Mouse (Mus musculus): ENCODE results near the gene Kctd15. TPM values are rescaled to one million over a fixed set of nuclear protein-coding genes. Genes with fewer than 3 reads are reported as not detected.

Gene Kctd15
- polyA plus RNA-seq, 1 experiment from 2014 or later = 63.8 TPM

DNA sequence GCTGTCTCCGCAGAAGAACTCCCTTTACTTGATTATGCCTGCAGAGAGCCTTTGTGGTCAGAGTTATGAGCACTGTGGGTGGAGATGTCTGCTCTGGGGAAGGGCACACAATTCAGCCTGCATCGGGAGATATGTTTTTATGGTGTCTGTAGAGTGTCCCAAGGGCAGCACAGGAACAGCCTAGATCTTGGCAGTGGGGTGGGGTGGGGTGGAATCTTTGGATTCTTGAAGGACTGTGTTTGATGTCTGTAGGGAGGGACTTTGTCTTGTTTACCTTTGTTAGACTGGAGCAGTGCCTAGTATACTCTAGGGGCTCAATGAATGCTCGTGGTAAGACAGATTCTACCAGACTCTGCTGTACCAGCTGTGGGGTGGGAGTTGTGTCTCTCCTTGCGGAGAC lies 28.6 kb upstream of the Kctd15 start:
- Histone ChIP-seq H3K27me3 (replicated peaks; ENCODE audit: low read depth, poor library complexity, severe bottlenecking) (no peaks in the 10 kb centered on the region; the same call in 1 of the 2 replicates), H3K4me1 (peaks cover 25% of the 10 kb centered on the region), H3K27ac (replicated peaks) (no peak overlapping the region), H3K4me3 (no peak overlapping the region), H3K9me3 (no peaks in the 10 kb centered on the region), H3K36me3 (replicated peaks) (no peaks in the 10 kb centered on the region)
- DNase-seq (ENCODE audit: low spot score) = no peak
- 80% methylated on average over 4 of the region's 4 CpGs for WGBS

- peaks cover 8% of the 10 kb centered on the region for H3K4me1 ChIP-seq
- H3K36me3 ChIP-seq (replicated peaks) = no peaks in the 10 kb centered on the region
- H3K27ac ChIP-seq (replicated peaks) = no peak overlapping the region
- no peak overlapping the region for H3K4me3 ChIP-seq
- H3K9me3 ChIP-seq = no peaks in the 10 kb centered on the region
- 68% methylated on average over 15 of the region's 15 CpGs for WGBS
- peaks cover 7% of the 10 kb centered on the region for H3K27me3 ChIP-seq (replicated peaks; ENCODE audit: low read depth, poor library complexity, severe bottlenecking)
- DNase-seq (ENCODE audit: low spot score) = no peak
Observed at GRCm38 (mm10) chr7:34680771-34681421, 24.4 kb upstream of the Kctd15 start.

GRCm38 (mm10) chr7:34679886-34680285 lies 23.4 kb upstream of the Kctd15 start:
- WGBS = 83% methylated on average over 2 of the region's 2 CpGs
- no peak overlapping the region for H3K4me3 ChIP-seq
- H3K36me3 ChIP-seq (replicated peaks) = no peaks in the 10 kb centered on the region
- H3K27ac ChIP-seq (replicated peaks) = no peak overlapping the region
- peaks cover 18% of the 10 kb centered on the region for H3K4me1 ChIP-seq
- peaks cover 17% of the 10 kb centered on the region for H3K27me3 ChIP-seq (replicated peaks; ENCODE audit: low read depth, poor library complexity, severe bottlenecking)
- no peak for DNase-seq (ENCODE audit: low spot score)
- no peaks in the 10 kb centered on the region for H3K9me3 ChIP-seq

GRCm38 (mm10) chr7:34675831-34676514 lies 19.4 kb upstream of the Kctd15 start:
- 5% methylated on average over 33 of the region's 33 CpGs for WGBS
- DNase-seq (ENCODE audit: low spot score) = peak; percentile 86
- Histone ChIP-seq H3K36me3 (replicated peaks) (no peaks in the 10 kb centered on the region), H3K9me3 (no peaks in the 10 kb centered on the region), H3K27me3 (replicated peaks; ENCODE audit: low read depth, poor library complexity, severe bottlenecking) (peaks cover 45% of the 10 kb centered on the region), H3K27ac (replicated peaks) (no peak overlapping the region), H3K4me1 (peaks cover 33% of the 10 kb centered on the region), H3K4me3 (peak overlapping the region; percentile 48)

- Histone ChIP-seq H3K27me3 (replicated peaks; ENCODE audit: low read depth, poor library complexity, severe bottlenecking) (peaks cover 45% of the 10 kb centered on the region), H3K4me3 (peak overlapping the region; percentile 48), H3K36me3 (replicated peaks) (no peaks in the 10 kb centered on the region), H3K27ac (replicated peaks) (no peak overlapping the region), H3K4me1 (peaks cover 29% of the 10 kb centered on the region), H3K9me3 (no peaks in the 10 kb centered on the region)
- no peak for DNase-seq (ENCODE audit: low spot score)
- WGBS = 12% methylated on average over 42 of the region's 42 CpGs
Observed at GRCm38 (mm10) chr7:34675120-34675790, 18.7 kb upstream of the Kctd15 start.

GRCm38 (mm10) chr7:34672916-34673315 lies 16.4 kb upstream of the Kctd15 start:
- Histone ChIP-seq H3K9me3 (no peaks in the 10 kb centered on the region), H3K4me1 (peaks cover 45% of the 10 kb centered on the region), H3K4me3 (no peak overlapping the region), H3K27me3 (replicated peaks; ENCODE audit: low read depth, poor library complexity, severe bottlenecking) (peaks cover 45% of the 10 kb centered on the region), H3K36me3 (replicated peaks) (no peaks in the 10 kb centered on the region; the same call in 1 of the 2 replicates), H3K27ac (replicated peaks) (no peak overlapping the region)
- 76% methylated on average over 4 of the region's 4 CpGs for whole genome bisulfite sequencing
- DNase-seq (ENCODE audit: low spot score) = no peak

DNA sequence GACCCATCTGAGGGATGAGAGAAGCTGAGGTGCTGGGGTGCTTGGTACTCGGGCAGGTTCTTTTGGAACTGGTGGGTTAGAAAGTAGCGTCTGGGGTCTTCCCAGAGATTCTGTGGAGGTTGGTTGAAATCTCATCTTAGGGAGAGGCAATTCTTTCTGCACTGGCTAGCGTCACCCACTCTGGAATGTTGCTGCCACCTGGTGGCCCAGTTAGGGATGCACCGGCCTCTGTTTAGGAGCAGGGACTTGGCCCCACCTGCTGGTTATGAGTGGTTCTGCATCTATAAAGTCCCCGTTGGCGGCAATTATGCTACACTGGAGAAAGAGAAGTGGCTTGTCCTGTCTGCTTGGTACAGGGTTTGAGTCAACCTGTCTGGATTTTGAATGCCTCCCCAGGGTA lies 15.4 kb upstream of the Kctd15 start:
- H3K36me3 ChIP-seq (replicated peaks) = no peaks in the 10 kb centered on the region; the same call in 1 of the 2 replicates
- peaks cover 45% of the 10 kb centered on the region for H3K27me3 ChIP-seq (replicated peaks; ENCODE audit: low read depth, poor library complexity, severe bottlenecking)
- H3K27ac ChIP-seq (replicated peaks) = no peak overlapping the region
- WGBS = 4% methylated on average over 6 of the region's 6 CpGs
- DNase-seq (ENCODE audit: low spot score) = peak; percentile 90
- H3K4me1 ChIP-seq = peaks cover 45% of the 10 kb centered on the region
- no peak overlapping the region for H3K4me3 ChIP-seq
- no peaks in the 10 kb centered on the region for H3K9me3 ChIP-seq

GRCm38 (mm10) chr7:34670778-34671177 lies 14.2 kb upstream of the Kctd15 start:
- Histone ChIP-seq H3K36me3 (replicated peaks) (no peaks in the 10 kb centered on the region; the same call in 1 of the 2 replicates), H3K4me3 (no peak overlapping the region), H3K27me3 (replicated peaks; ENCODE audit: low read depth, poor library complexity, severe bottlenecking) (peaks cover 37% of the 10 kb centered on the region), H3K4me1 (peaks cover 42% of the 10 kb centered on the region), H3K9me3 (no peaks in the 10 kb centered on the region), H3K27ac (replicated peaks) (no peak overlapping the region)
- DNase-seq (ENCODE audit: low spot score) = no peak
- 74% methylated on average over 3 of the region's 3 CpGs for WGBS

GRCm38 (mm10) chr7:34669336-34669735 lies 12.8 kb upstream of the Kctd15 start:
- Histone ChIP-seq H3K4me3 (peak overlapping the region; percentile 21; the same call in 1 of the 2 replicates), H3K9me3 (no peaks in the 10 kb centered on the region), H3K4me1 (peaks cover 28% of the 10 kb centered on the region), H3K36me3 (replicated peaks) (no peaks in the 10 kb centered on the region; the same call in 1 of the 2 replicates), H3K27ac (replicated peaks) (no peak overlapping the region), H3K27me3 (replicated peaks; ENCODE audit: low read depth, poor library complexity, severe bottlenecking) (peaks cover 23% of the 10 kb centered on the region)
- no peak for DNase-seq (ENCODE audit: low spot score)
- 13% methylated on average over 9 of the region's 9 CpGs for whole genome bisulfite sequencing

- Histone ChIP-seq H3K4me3 (no peak overlapping the region), H3K36me3 (replicated peaks) (no peaks in the 10 kb centered on the region; the same call in 1 of the 2 replicates), H3K9me3 (no peaks in the 10 kb centered on the region), H3K27ac (replicated peaks) (no peak overlapping the region), H3K27me3 (replicated peaks; ENCODE audit: low read depth, poor library complexity, severe bottlenecking) (peaks cover 8% of the 10 kb centered on the region), H3K4me1 (peaks cover 20% of the 10 kb centered on the region)
- no peak for DNase-seq (ENCODE audit: low spot score)
- WGBS = 90% methylated on average over 16 of the region's 16 CpGs
Observed at GRCm38 (mm10) chr7:34667874-34668273, 11.3 kb upstream of the Kctd15 start.

- no peaks in the 10 kb centered on the region for H3K9me3 ChIP-seq
- 38% methylated on average over 7 of the region's 7 CpGs for WGBS
Observed at GRCm38 (mm10) chr7:34663145-34663544, 6.6 kb upstream of the Kctd15 start.

GRCm38 (mm10) chr7:34662227-34662626 lies 5.7 kb upstream of the Kctd15 start:
- 7% methylated on average over 5 of the region's 5 CpGs for WGBS
- no peaks in the 10 kb centered on the region for H3K9me3 ChIP-seq
- no peaks in the 10 kb centered on the region for H3K36me3 ChIP-seq (replicated peaks)
- H3K27ac ChIP-seq (replicated peaks) = no peak overlapping the region; the same call in 1 of the 2 replicates
- no peaks in the 10 kb centered on the region for H3K27me3 ChIP-seq (replicated peaks; ENCODE audit: low read depth, poor library complexity, severe bottlenecking)
- no peak overlapping the region for H3K4me3 ChIP-seq
- DNase-seq (ENCODE audit: low spot score) = no peak
- peaks cover 27% of the 10 kb centered on the region for H3K4me1 ChIP-seq

More at GRCm38 (mm10) chr7:34663145-34663544, 6.6 kb upstream of the Kctd15 start:
- Histone ChIP-seq H3K4me1 (peaks cover 27% of the 10 kb centered on the region), H3K36me3 (replicated peaks) (no peaks in the 10 kb centered on the region; the same call in 1 of the 2 replicates), H3K27me3 (replicated peaks; ENCODE audit: low read depth, poor library complexity, severe bottlenecking) (no peaks in the 10 kb centered on the region), H3K27ac (replicated peaks) (no peak overlapping the region), H3K4me3 (no peak overlapping the region)
- no peak for DNase-seq (ENCODE audit: low spot score)

Measured in embryonic facial prominence, embryonic 10.5 days (tissue).